Mouse (Mus musculus): Measurements from ENCODE around the gene Scyl1.

DNA sequence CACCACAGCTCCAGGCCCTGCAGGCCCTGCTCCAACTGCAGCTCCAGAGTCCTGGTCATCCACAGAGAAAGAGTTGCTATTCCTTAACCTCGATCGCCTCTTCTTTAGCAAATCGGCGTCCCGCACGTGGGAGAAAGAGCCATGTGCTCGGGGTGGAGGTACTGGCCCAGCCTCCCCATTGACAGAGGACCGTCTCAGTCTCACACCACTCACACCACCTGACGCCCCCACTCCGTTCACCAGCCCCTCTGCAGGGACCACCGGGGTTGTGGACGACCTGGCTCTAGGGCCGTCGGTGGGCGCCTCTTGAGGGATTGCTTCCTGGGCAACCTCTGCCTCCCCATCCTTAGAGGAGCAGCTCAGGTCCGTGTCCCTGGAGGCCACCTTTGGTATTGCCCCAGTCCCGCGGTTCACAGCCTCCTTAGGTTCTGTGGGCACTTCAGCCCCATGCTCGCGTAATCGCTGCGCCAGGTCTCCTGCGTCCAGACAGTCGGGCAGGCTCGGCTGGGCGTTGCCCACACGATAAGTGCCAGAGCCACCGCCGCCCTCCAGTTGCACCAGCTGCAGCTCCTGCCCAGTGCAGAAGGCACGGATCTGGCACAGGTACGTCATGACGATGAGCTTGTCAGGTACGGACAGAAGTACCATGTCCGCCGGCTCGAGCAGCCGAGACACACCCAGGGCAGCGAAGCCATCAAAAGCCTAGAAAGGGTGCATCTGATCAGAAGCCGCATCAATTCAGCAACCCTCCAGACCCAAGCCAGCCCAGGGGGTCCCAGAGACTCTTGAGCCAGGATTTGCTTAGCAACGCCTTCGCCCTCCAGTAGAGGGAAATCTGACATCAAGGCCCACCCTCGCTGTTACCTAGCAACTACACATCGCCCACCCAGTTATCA, 55.2 kb downstream of the Scyl1 start:
- TF ChIP-seq CTCF (IDR thresholded peaks at IDR 0.05; ENCODE audit: extremely low read depth, insufficient read depth, insufficient read length, insufficient replicate concordance) (no peak), POLR2A (IDR thresholded peaks at IDR 0.05; ENCODE audit: low read depth, low read length) (no peak)
